Mouse (Mus musculus): ENCODE data around the gene B4galt7. TPM values are rescaled to one million over a fixed set of nuclear protein-coding genes. Genes with fewer than 3 reads are reported as not detected.

B4galt7 gene
- polyA plus RNA-seq, 1 experiment from 2014 or later = 18.2 TPM

Other genes starting within 250 kb of the B4galt7 start
- gene Lman2, start 237.1 kb upstream of the B4galt7 start, polyA plus RNA-seq (2014; fragmentation: Nextera tagmentation; extraction: Ambion mirVana) = 75.0 and 108 TPM in 2 replicates
- 0.86 and 0.92 TPM in 2 replicates for gene Rgs14, start 230.2 kb upstream of the B4galt7 start, polyA plus RNA-seq (2014; fragmentation: Nextera tagmentation; extraction: Ambion mirVana)
- gene Slc34a1, start 201.7 kb upstream of the B4galt7 start, polyA plus RNA-seq (2014; fragmentation: Nextera tagmentation; extraction: Ambion mirVana) = 15.5 and 39.4 TPM in 2 replicates
- not detected in 2 replicates for gene Pfn3, start 184.7 kb upstream of the B4galt7 start, polyA plus RNA-seq (2014; fragmentation: Nextera tagmentation; extraction: Ambion mirVana)
- not detected in 2 replicates for gene F12, start 173.1 kb upstream of the B4galt7 start, polyA plus RNA-seq (2014; fragmentation: Nextera tagmentation; extraction: Ambion mirVana)
- 38.9 and 59.3 TPM in 2 replicates for gene Grk6, start 154.8 kb upstream of the B4galt7 start, polyA plus RNA-seq (2014; fragmentation: Nextera tagmentation; extraction: Ambion mirVana)
- gene Prr7, start 135.6 kb upstream of the B4galt7 start, polyA plus RNA-seq (2014; fragmentation: Nextera tagmentation; extraction: Ambion mirVana) = 0.77 and 3.4 TPM in 2 replicates
- 118 and 164 TPM in 2 replicates for gene Dbn1, start 111.8 kb upstream of the B4galt7 start, polyA plus RNA-seq (2014; fragmentation: Nextera tagmentation; extraction: Ambion mirVana)
- gene Pdlim7, start 86.2 kb upstream of the B4galt7 start, polyA plus RNA-seq (2014; fragmentation: Nextera tagmentation; extraction: Ambion mirVana) = 136 and 141 TPM in 2 replicates
- gene Dok3, start 70.6 kb upstream of the B4galt7 start, polyA plus RNA-seq (2014; fragmentation: Nextera tagmentation; extraction: Ambion mirVana) = 1.9 and 2.2 TPM in 2 replicates
- gene Ddx41, start 63.2 kb upstream of the B4galt7 start, polyA plus RNA-seq (2014; fragmentation: Nextera tagmentation; extraction: Ambion mirVana) = 94.1 and 94.7 TPM in 2 replicates
- gene Fam193b, start 28.8 kb upstream of the B4galt7 start, polyA plus RNA-seq (2014; fragmentation: Nextera tagmentation; extraction: Ambion mirVana) = 36.7 and 39.3 TPM in 2 replicates
- 73.5 and 232 TPM in 2 replicates for gene Tmed9, start 26.2 kb upstream of the B4galt7 start, polyA plus RNA-seq (2014; fragmentation: Nextera tagmentation; extraction: Ambion mirVana)
- 58.3 and 60.3 TPM in 2 replicates for gene Caml, start 23.1 kb downstream of the B4galt7 start, polyA plus RNA-seq (2014; fragmentation: Nextera tagmentation; extraction: Ambion mirVana)
- 35.7 and 48.5 TPM in 2 replicates for gene Ddx46, start 35.1 kb downstream of the B4galt7 start, polyA plus RNA-seq (2014; fragmentation: Nextera tagmentation; extraction: Ambion mirVana)
- 55.2 and 77.6 TPM in 2 replicates for gene B230219D22Rik, start 93.2 kb downstream of the B4galt7 start, polyA plus RNA-seq (2014; fragmentation: Nextera tagmentation; extraction: Ambion mirVana)
- gene Txndc15, start 114.8 kb downstream of the B4galt7 start, polyA plus RNA-seq (2014; fragmentation: Nextera tagmentation; extraction: Ambion mirVana) = 87.1 and 91.7 TPM in 2 replicates
- 49.2 and 58.4 TPM in 2 replicates for gene Pcbd2, start 127.5 kb downstream of the B4galt7 start, polyA plus RNA-seq (2014; fragmentation: Nextera tagmentation; extraction: Ambion mirVana)
- 0.32 TPM in 1 of 2 replicates, not detected in the other for gene Catsper3, start 184.7 kb downstream of the B4galt7 start, polyA plus RNA-seq (2014; fragmentation: Nextera tagmentation; extraction: Ambion mirVana)
- 0.37 and 0.42 TPM in 2 replicates for gene Pitx1, start 236.3 kb downstream of the B4galt7 start, polyA plus RNA-seq (2014; fragmentation: Nextera tagmentation; extraction: Ambion mirVana)